Mouse (Mus musculus): ENCODE results near the gene Pax3. TPM values are rescaled to one million over a fixed set of nuclear protein-coding genes. Genes with fewer than 3 reads are reported as not detected.

Gene Pax3
- total RNA-seq, 1 experiment from 2014 or later, result not detected

DNA sequence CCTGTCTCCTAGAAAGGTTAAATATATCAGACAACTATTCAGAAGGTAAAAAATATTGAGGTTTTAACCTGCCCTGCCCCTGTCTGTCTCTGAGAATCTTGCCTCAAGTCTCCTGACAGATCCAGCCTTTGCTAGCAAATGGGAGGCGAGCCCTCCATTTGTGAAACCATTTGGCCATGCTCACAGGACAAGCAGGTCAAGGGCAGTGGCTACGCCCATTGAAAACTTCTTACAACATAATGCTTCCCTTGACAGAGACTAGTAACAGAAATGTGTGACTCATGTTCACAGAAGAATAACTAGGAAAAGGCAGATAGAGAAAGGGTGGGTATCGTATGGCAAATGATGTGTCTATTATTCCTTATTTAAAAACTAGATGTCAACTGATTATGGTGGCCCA lies 80.9 kb downstream of the Pax3 start:
- no peak for ATAC-seq (replicated peaks; ENCODE audit: low read depth, poor library complexity, severe bottlenecking)

- ATAC-seq (replicated peaks; ENCODE audit: low read depth, poor library complexity, severe bottlenecking), result no peak
Measured at GRCm38 (mm10) chr1:78110311-78110710, 86.6 kb downstream of the Pax3 start.

GRCm38 (mm10) chr1:78103511-78103910 lies 93.4 kb downstream of the Pax3 start:
- ATAC-seq (replicated peaks; ENCODE audit: low read depth, poor library complexity, severe bottlenecking), result no peak

DNA sequence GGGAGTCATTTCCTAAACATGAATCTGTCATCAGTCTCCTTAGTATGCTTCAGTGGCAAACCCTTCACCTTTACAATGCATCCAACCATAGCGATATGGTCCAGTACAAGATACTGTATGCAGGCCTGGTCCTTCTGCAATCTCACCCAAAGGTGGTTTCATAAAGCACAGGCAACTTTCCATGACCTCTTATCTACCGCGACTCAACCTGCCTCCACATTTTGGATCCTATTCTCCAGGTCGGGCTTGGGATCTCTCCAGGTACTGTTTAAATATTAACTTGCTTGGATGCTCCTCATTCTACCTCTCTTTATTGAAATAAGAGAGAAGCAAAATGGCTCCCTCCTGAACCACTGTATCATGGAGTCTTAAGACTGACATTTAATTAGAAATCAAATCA lies 103.3 kb downstream of the Pax3 start:
- no peak for ATAC-seq (replicated peaks; ENCODE audit: low read depth, poor library complexity, severe bottlenecking)

DNA sequence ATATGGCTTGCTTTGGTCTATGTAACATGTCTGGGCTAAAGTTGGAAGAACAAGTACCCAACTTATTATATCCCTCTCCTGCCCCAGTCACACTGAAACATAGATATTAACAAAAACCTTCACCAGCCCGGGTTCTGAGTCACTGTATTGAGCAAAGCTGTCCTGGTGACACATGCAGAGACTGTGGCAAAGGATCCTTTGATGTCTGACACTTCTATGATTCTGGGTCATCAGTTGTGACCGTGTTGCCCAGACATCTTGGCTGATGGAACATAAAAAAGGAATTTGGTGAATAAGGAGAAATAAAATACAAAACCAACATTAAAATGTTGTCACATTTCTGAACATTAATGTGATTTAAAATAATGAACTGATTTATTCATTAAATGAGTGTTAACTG lies 108.3 kb downstream of the Pax3 start:
- no peak for ATAC-seq (replicated peaks; ENCODE audit: low read depth, poor library complexity, severe bottlenecking)

GRCm38 (mm10) chr1:78081761-78082160 lies 115.2 kb downstream of the Pax3 start:
- no peak for ATAC-seq (replicated peaks; ENCODE audit: low read depth, poor library complexity, severe bottlenecking)

- no peak for ATAC-seq (replicated peaks; ENCODE audit: low read depth, poor library complexity, severe bottlenecking)
Measured at GRCm38 (mm10) chr1:78060850-78061249, 136.1 kb downstream of the Pax3 start.

DNA sequence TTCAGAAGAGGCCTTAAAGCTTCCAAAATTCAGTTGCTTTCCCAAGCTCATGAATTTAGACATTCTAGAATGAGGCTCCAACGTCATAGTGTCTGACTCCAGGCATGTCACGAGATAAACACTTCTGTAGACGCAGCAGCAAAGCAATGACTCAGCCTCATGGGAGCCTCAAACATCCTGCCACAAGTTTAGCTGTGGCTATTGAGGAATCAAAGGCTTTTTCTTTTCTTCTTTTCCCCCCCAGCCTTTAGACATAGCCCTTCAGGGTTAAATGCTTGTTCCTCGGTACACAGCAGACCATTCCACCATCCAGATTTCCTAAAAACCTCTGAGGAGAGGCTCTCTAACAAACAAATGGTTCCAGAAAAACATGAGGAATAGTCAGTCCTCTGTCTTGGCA lies 139.0 kb downstream of the Pax3 start:
- no peak for ATAC-seq (replicated peaks; ENCODE audit: low read depth, poor library complexity, severe bottlenecking)

DNA sequence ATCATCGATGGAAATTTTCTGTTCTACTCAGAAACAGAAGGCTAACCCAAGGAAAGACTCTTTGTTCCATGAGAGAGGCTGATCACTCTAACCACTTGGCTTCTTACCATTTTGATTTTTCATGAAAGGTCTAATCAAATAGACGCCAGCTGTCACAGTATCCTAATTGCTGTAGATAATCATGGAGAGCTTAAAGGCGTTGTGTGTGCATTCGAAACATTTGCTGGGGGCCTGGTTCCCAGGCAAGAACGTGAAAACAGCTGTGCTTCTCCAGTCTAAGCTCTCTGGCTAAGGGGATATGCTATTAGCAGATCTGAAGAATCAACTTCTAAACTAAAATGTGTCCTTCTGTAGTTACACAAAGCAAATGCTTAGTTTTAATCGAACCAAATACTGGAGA lies 143.3 kb downstream of the Pax3 start:
- ATAC-seq (replicated peaks; ENCODE audit: low read depth, poor library complexity, severe bottlenecking), result no peak

Other genes with a start within 250 kb of the Pax3 start
- 0.05 TPM in 1 of 2 replicates, not detected in the other for gene Sgpp2, start 113.2 kb upstream of the Pax3 start, total RNA-seq (2017)

Data from common myeloid progenitor, adult 5-6 weeks (primary cell).